Comparison of ENCODE assay signal across 8 mouse cellular contexts in the genomic region with DNA sequence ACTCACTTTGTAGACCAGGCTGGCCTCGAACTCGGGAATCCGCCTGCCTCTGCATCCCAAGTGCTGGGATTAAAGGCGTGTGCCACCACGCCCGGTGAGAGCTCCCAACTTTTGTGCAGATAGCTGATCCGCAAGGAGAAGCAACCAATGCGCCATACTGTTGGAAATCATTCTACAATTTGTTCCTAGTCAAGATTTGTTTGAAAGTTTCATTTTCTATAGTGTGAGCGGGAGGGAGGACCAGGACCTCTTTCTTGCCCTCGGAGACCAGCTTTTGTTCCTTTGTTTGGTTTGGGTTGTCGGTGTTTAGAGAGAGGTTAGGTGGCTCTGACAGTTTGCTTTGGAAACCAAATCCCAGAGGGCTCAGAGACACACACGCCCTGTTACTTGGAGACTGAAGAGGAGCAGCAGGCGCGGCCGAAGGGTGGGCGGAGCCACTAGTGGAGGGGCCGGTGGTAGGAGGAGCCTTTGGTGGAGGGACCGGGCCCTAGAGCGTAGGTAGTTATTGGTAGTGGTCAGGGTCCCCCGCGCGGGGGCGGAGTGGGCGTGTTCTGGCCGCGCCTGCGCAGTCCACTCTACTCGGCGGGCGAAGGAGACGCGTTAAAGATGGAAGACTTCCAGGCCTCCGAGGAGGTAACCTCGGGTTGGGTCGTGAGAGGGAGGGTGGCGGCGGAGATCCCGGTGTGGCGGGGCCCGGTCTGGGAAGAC. TPM values are rescaled to one million over a fixed set of nuclear protein-coding genes. Genes with fewer than 3 reads are reported as not detected.
DNase-seq lines count a peak whose midpoint lies in the region; ATAC-seq and TF ChIP-seq lines count a peak whose summit lies in the region.
"Not testable (repeated sequence)": the region's sequence is repeated elsewhere in the genome, so short reads cannot be mapped to it uniquely, and the experiment has no call there.

A gene (plus strand): TSS at position 468 of the 708 bp plus-strand sequence.

- DNase-seq in c-Kit-positive CD71-positive TER-119-negative erythroid progenitor cells, embryonic 14.5 days (ENCODE audit: low read depth), result peak; percentile 67
- peak; percentile 90 for DNase-seq in forebrain, embryonic 11.5 days (ENCODE audit: low spot score)
- DNase-seq in heart, postnatal 10 days, result peak; percentile 77 to 86
- peak; percentile 82 to 89 for DNase-seq in kidney, postnatal 4 days
- DNase-seq in lung, adult 18-20 months, result peak; percentile 90 to 92
- peak; percentile 85 for DNase-seq in testis, postnatal 14 days (ENCODE audit: low spot score)

- not testable (repeated sequence) for H3K27me3 ChIP-seq in E14TG2a.4 (ENCODE audit: insufficient read depth, low read length); forebrain, embryonic 11.5 days (ENCODE audit: control insufficient read depth, insufficient read depth, low read length); neural tube, embryonic 14.5 days (ENCODE audit: control insufficient read depth, insufficient read depth, low read length)

- peak; percentile 98 for ATAC-seq in forebrain, embryonic 11.5 days (replicated peaks; ENCODE audit: low FRiP score)
- ATAC-seq in neural tube, embryonic 14.5 days (ENCODE audit: low read depth), result peak; percentile 95

- not testable (repeated sequence) for TF ChIP-seq CTCF in E14TG2a.4 (conservative IDR thresholded peaks at IDR 0.05; ENCODE audit: low read length)

- peak within 1 kb of the TSS; percentile 55 for H3K4me3 ChIP-seq in E14TG2a.4 (replicated peaks; ENCODE audit: low read length)
- peak within 1 kb of the TSS; percentile 11; the same call in 1 of the 2 replicates for H3K4me3 ChIP-seq in forebrain, embryonic 11.5 days (ENCODE audit: low read depth, low read length)
- peak within 1 kb of the TSS; percentile 15; the same call in 1 of the 2 replicates for H3K4me3 ChIP-seq in neural tube, embryonic 14.5 days (ENCODE audit: low read depth, low read length)

- peak within 1 kb of the TSS; percentile 40; the same call in 1 of the 2 replicates for H3K4me2 ChIP-seq in forebrain, embryonic 11.5 days (ENCODE audit: low read depth, low read length, severe bottlenecking)
- peak within 1 kb of the TSS; percentile 27 for H3K4me2 ChIP-seq in neural tube, embryonic 14.5 days (ENCODE audit: low read depth, low read length)

- H3K9ac ChIP-seq in forebrain, embryonic 11.5 days (ENCODE audit: low read length); neural tube, embryonic 14.5 days (replicated peaks; ENCODE audit: low read depth, low read length): not testable (repeated sequence)

- intact Hi-C loops in heart, postnatal 10 days (cut with DNase I), result not testable (repeated sequence)

- WGBS in forebrain, embryonic 11.5 days, result 4% methylated on average over 28 of the region's 40 CpGs
- WGBS in neural tube, embryonic 14.5 days, result 13% methylated on average over 27 of the region's 40 CpGs

- not testable (repeated sequence) for H3K9me3 ChIP-seq in E14TG2a.4 (ENCODE audit: low read length); forebrain, embryonic 11.5 days (ENCODE audit: control insufficient read depth, low read length); neural tube, embryonic 14.5 days (ENCODE audit: control insufficient read depth, low read length)

- not testable (repeated sequence) for H3K4me1 ChIP-seq in E14TG2a.4 (replicated peaks; ENCODE audit: low read depth, low read length); forebrain, embryonic 11.5 days (replicated peaks; ENCODE audit: control insufficient read depth, insufficient read depth, low read length); neural tube, embryonic 14.5 days (ENCODE audit: control insufficient read depth, insufficient read depth, low read length)

- not testable (repeated sequence) for H3K36me3 ChIP-seq in E14TG2a.4 (ENCODE audit: insufficient read depth, low read length); forebrain, embryonic 11.5 days (ENCODE audit: control insufficient read depth, insufficient read depth, low read length); neural tube, embryonic 14.5 days (ENCODE audit: control insufficient read depth, insufficient read depth, low read length)

- H3K27ac ChIP-seq in forebrain, embryonic 11.5 days (ENCODE audit: low read depth, low read length); neural tube, embryonic 14.5 days (ENCODE audit: low read depth, low read length): not testable (repeated sequence)

RNA-seq across cellular contexts. Expression of the gene that starts here (rescaled TPM):
- 26.0 and 36.5 TPM in 2 replicates for polyA plus RNA-seq in forebrain, embryonic 11.5 days (2014; fragmentation: Nextera tagmentation; extraction: Ambion mirVana)
- total RNA-seq in heart, postnatal 10 days (2021), result 1 to 10 TPM; 3.7 to 5.8 TPM
- 68.9 and 84.5 TPM in 2 replicates for polyA plus RNA-seq in neural tube, embryonic 14.5 days (2014; fragmentation: Nextera tagmentation; extraction: Ambion mirVana)
